Mouse (Mus musculus): ENCODE results near the gene Tmed3. TPM values are rescaled to one million over a fixed set of nuclear protein-coding genes. Genes with fewer than 3 reads are reported as not detected.

Tmed3 gene
- polyA plus RNA-seq (2014; fragmentation: Nextera tagmentation; extraction: Ambion mirVana), result 58.7 and 60.3 TPM in 2 replicates

DNA sequence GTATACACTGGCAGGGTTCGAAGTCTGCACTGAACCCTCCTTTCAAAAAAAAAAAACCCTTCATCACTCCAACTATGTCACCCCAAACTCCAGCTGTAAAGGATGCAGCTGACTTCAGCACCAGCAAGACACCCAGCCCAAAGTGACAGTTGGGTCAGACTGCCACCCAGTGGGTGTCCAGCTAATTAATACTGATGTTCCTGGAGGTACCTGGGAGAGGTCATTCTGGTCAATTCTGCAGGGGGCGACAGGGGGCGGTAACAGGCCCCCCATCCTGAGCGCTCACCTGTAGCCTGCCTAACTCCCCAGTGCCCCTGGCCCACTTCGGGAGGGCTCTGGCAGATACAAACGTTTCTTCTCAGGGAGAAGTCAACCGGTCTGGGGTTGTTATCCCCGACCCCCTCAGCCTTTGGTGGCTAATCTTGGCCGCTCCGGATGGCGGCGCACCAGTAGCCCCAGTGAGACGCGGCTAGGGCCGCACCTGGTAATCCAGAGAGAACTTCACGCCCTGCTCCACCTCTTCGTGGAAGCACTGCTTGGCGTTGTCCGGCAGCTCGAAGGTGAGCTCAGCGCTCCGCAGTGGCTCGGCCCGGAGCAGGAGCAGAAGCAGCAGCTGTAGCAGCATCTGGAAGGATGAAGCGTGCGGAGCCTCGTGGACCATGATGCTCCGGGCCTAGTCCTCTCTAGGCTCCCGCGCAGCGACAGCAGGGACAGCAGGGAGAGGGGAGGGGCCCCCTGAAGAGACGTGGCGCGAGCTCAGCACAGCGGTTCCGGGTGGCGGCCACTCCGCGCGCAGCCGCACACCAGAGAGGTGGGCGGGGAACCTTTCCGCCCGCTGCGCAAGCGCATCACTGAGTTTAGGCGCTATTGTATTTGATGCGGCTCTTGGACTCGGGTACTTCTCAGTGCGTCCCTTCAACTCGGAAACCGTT is at the start of gene Tmed3:
Tmed3 (minus strand) TSS at position 804 of the 932 bp plus-strand sequence.
- 2% methylated on average over 52 of the region's 52 CpGs for WGBS
- Histone ChIP-seq H3K9me3 (ENCODE audit: control insufficient read depth, low read length) (no peaks in the 10 kb centered on the region), H3K4me1 (replicated peaks; ENCODE audit: control insufficient read depth, insufficient read depth, low read length) (peaks cover 9% of the 10 kb centered on the region; the same call in 1 of the 2 replicates), H3K4me2 (replicated peaks) (peak within 1 kb of the TSS; percentile 99), H3K27ac (peak within 1 kb of the TSS; percentile 90), H3K4me3 (replicated peaks; ENCODE audit: low read length) (peak within 1 kb of the TSS; percentile 80), H3K9ac (peak within 1 kb of the TSS; percentile 94), H3K36me3 (replicated peaks; ENCODE audit: control insufficient read depth, insufficient read depth) (peaks cover 24% of the 10 kb centered on the region), H3K27me3 (ENCODE audit: control insufficient read depth, insufficient read depth, low read length) (no peaks in the 10 kb centered on the region)
- DNase-seq (ENCODE audit: low spot score) (peak; percentile 90), ATAC-seq (ENCODE audit: low FRiP score) (peak; percentile 99)

DNA sequence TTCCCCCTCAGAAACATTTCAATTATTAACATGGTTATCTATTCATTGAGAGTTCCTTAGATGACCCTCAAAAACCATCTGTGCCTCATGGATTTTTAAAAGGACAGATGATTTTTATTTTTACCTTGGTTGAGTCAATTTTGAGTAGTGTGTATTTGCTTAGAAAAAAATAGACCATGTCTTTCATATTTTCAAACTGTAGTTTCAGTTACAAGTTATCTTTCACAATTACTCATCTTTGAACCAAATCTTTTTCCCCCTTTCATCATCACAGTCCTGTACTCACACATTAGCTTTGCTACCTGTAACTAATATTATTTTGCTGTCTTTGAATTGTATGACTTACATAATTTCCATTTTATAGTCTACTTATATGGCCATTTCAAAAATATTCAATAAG is 35.2 kb upstream of the Tmed3 start:
- H3K27ac ChIP-seq, result no peak overlapping the region
- no peak overlapping the region for H3K4me3 ChIP-seq (replicated peaks; ENCODE audit: low read length)
- H3K27me3 ChIP-seq (ENCODE audit: control insufficient read depth, insufficient read depth, low read length), result peaks cover 26% of the 10 kb centered on the region
- ATAC-seq (ENCODE audit: low FRiP score), result no peak
- DNase-seq (ENCODE audit: low spot score), result no peak
- H3K4me1 ChIP-seq (replicated peaks; ENCODE audit: control insufficient read depth, insufficient read depth, low read length), result peaks cover 7% of the 10 kb centered on the region; the same call in 1 of the 2 replicates
- no peaks in the 10 kb centered on the region for H3K9me3 ChIP-seq (ENCODE audit: control insufficient read depth, low read length)
- H3K4me2 ChIP-seq (replicated peaks), result no peak overlapping the region
- H3K36me3 ChIP-seq (replicated peaks; ENCODE audit: control insufficient read depth, insufficient read depth), result no peaks in the 10 kb centered on the region
- H3K9ac ChIP-seq, result no peak overlapping the region

DNA sequence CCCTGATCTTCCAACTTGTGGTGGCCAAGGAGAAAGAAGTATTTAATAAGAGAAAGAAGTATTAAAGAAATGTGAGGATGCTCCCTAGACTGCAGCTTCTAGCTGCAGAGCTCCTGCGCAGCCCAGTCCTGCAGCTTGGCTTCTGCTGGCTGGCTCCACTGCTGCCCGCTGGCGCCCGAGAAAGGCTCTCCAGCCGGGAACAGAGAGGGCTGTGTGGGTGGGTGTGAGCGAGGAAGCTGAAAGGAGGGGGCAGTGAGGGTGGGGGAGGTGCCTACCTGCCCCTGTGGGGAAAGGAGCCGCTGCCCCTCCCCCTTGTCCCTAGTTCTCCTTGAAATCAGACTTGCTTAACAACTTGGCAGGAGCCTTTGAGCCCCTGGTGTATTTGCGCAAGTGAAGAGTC is 33.4 kb upstream of the Tmed3 start, which contains the start of gene Ankrd34c:
Ankrd34c (minus strand) TSS at position 181 of the 400 bp plus-strand sequence.
- ATAC-seq (ENCODE audit: low FRiP score), result peak; percentile 65; the same call in 1 of the 2 replicates
- WGBS, result 2% methylated on average over 8 of the region's 8 CpGs
- H3K27ac ChIP-seq, result no peak within 1 kb of the TSS
- DNase-seq (ENCODE audit: low spot score), result no peak
- peak within 1 kb of the TSS; percentile 19 for H3K4me3 ChIP-seq (replicated peaks; ENCODE audit: low read length)
- peak within 1 kb of the TSS; percentile 49 for H3K4me2 ChIP-seq (replicated peaks)
- H3K4me1 ChIP-seq (replicated peaks; ENCODE audit: control insufficient read depth, insufficient read depth, low read length), result peaks cover 7% of the 10 kb centered on the region; the same call in 1 of the 2 replicates
- no peaks in the 10 kb centered on the region for H3K9me3 ChIP-seq (ENCODE audit: control insufficient read depth, low read length)
- H3K9ac ChIP-seq, result no peak within 1 kb of the TSS
- H3K36me3 ChIP-seq (replicated peaks; ENCODE audit: control insufficient read depth, insufficient read depth), result no peaks in the 10 kb centered on the region
- peaks cover 26% of the 10 kb centered on the region for H3K27me3 ChIP-seq (ENCODE audit: control insufficient read depth, insufficient read depth, low read length)

DNA sequence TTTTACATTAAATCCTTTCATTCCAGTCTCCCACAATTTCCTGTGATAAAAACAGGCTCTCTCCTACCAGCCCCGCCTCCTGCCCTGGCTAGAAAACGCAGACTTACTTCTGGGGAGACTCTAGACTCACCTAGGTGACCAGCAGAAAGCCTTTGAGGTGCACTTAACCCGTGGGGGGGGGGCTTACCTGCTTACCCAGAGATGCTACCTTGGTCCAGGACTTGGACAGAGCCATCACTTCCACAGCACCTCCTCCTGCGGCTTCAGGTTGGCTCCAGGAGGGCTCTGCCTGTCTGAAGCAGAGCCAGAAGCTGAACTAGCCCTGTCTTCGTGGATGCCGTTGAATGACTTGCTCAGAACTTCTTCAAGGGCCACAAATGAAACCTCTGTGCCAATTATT is 33.0 kb upstream of the Tmed3 start:
- Histone ChIP-seq H3K4me2 (replicated peaks) (peak overlapping the region; percentile 49), H3K9ac (no peak overlapping the region), H3K9me3 (ENCODE audit: control insufficient read depth, low read length) (no peaks in the 10 kb centered on the region), H3K4me1 (replicated peaks; ENCODE audit: control insufficient read depth, insufficient read depth, low read length) (peaks cover 7% of the 10 kb centered on the region; the same call in 1 of the 2 replicates), H3K27me3 (ENCODE audit: control insufficient read depth, insufficient read depth, low read length) (peaks cover 26% of the 10 kb centered on the region), H3K36me3 (replicated peaks; ENCODE audit: control insufficient read depth, insufficient read depth) (no peaks in the 10 kb centered on the region), H3K4me3 (replicated peaks; ENCODE audit: low read length) (peak overlapping the region; percentile 19), H3K27ac (no peak overlapping the region)
- no peak for ATAC-seq (ENCODE audit: low FRiP score)
- 15% methylated on average over 6 of the region's 6 CpGs for WGBS
- no peak for DNase-seq (ENCODE audit: low spot score)

DNA sequence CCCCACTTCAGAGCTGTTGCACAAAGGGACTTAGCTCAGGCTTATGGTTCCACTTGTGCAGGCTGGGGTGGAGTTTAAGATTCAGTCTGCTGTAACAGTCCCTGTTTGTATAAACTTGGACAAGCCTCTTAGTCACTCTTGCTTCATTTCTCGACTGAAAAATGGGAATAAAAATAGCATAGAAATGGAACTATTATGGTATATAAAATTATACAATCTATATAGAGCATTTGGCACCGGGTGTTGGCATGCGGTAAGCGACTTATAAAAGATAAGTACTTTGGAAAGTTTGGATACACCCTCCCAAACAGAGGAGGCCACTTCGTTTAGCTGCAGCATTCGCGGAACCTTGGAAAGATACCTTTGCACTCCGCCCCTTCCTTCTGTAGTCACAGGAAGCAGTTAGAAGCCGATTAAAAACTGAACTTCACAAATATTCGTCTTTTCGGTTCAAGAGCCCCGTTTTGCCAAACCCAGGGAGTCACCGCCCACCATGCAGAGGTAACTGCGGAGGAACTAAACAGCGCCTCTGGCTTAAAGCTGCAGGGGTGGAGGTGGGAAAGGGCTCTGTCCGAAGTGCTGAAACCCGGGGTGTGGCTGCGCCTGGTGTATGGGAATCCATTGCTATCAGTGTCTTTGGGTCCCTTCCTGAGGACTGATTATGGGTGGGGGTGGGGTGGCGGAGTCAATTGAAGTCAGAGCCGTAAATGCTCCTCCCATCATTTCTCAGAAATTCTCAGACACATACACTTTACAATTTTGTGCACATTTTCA is 32.3 kb upstream of the Tmed3 start:
- Histone ChIP-seq H3K36me3 (replicated peaks; ENCODE audit: control insufficient read depth, insufficient read depth) (no peaks in the 10 kb centered on the region), H3K4me3 (replicated peaks; ENCODE audit: low read length) (peak overlapping the region; percentile 19), H3K4me2 (replicated peaks) (peak overlapping the region; percentile 49), H3K9me3 (ENCODE audit: control insufficient read depth, low read length) (no peaks in the 10 kb centered on the region), H3K4me1 (replicated peaks; ENCODE audit: control insufficient read depth, insufficient read depth, low read length) (peaks cover 7% of the 10 kb centered on the region; the same call in 1 of the 2 replicates), H3K9ac (no peak overlapping the region), H3K27ac (no peak overlapping the region), H3K27me3 (ENCODE audit: control insufficient read depth, insufficient read depth, low read length) (peaks cover 26% of the 10 kb centered on the region)
- ATAC-seq (ENCODE audit: low FRiP score) (no peak), DNase-seq (ENCODE audit: low spot score) (peak; percentile 46)
- 8% methylated on average over 20 of the region's 20 CpGs for WGBS

DNA sequence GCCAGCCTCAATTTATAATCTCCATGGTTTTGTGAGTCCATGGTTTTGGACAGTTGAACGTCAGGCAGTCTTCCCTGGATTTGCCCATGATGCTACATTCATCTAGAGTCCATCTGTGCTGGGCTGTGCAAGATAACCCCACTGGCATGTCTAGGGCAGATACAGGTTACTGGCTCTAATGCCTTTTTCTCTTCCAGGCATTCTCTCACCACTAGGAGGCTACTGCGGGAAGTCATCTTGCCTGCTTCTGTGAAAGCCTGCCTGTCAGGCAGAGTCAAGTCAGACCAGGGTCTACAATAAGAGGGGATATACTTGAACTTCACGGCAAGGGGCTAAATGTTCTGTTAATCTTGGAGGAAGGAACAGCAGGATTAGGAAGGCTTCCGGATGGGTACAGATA is 2.0 kb upstream of the Tmed3 start:
- DNase-seq (ENCODE audit: low spot score) (peak; percentile 63), ATAC-seq (ENCODE audit: low FRiP score) (no peak)
- H3K27me3 ChIP-seq (ENCODE audit: control insufficient read depth, insufficient read depth, low read length), result no peaks in the 10 kb centered on the region
- no peak overlapping the region for H3K4me3 ChIP-seq (replicated peaks; ENCODE audit: low read length)
- H3K9me3 ChIP-seq (ENCODE audit: control insufficient read depth, low read length), result no peaks in the 10 kb centered on the region
- no peak overlapping the region for H3K4me2 ChIP-seq (replicated peaks)
- 34% methylated on average over 4 of the region's 4 CpGs for WGBS
- H3K36me3 ChIP-seq (replicated peaks; ENCODE audit: control insufficient read depth, insufficient read depth), result peaks cover under 1% of the 10 kb centered on the region; the same call in 1 of the 2 replicates
- H3K9ac ChIP-seq, result no peak overlapping the region
- H3K27ac ChIP-seq, result no peak overlapping the region
- H3K4me1 ChIP-seq (replicated peaks; ENCODE audit: control insufficient read depth, insufficient read depth, low read length), result peaks cover 9% of the 10 kb centered on the region; the same call in 1 of the 2 replicates

DNA sequence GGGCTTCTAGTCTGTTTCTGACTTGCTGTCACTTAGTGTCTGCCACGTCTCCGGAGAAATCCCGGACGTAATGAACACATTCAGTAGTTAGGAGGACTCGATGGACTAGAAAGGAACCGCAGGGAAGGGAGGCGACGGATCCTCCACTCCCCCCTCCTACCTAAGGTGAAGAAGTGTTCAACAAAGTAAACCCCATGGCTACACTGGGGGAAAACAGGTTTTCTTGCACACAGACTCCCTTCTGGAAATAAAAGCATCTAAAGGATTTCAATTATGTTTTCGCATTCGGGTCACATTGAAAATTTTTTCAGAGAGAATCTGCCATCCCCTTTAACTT is 297 bp upstream of the Tmed3 start:
- peak overlapping the region; percentile 99 for H3K4me2 ChIP-seq (replicated peaks)
- peak overlapping the region; percentile 90 for H3K27ac ChIP-seq
- no peaks in the 10 kb centered on the region for H3K9me3 ChIP-seq (ENCODE audit: control insufficient read depth, low read length)
- H3K4me3 ChIP-seq (replicated peaks; ENCODE audit: low read length), result peak overlapping the region; percentile 80
- peak overlapping the region; percentile 94 for H3K9ac ChIP-seq
- peaks cover 18% of the 10 kb centered on the region for H3K36me3 ChIP-seq (replicated peaks; ENCODE audit: control insufficient read depth, insufficient read depth)
- no peaks in the 10 kb centered on the region for H3K27me3 ChIP-seq (ENCODE audit: control insufficient read depth, insufficient read depth, low read length)
- peaks cover 9% of the 10 kb centered on the region; the same call in 1 of the 2 replicates for H3K4me1 ChIP-seq (replicated peaks; ENCODE audit: control insufficient read depth, insufficient read depth, low read length)
- ATAC-seq (ENCODE audit: low FRiP score) (no peak; the same call in 1 of the 2 replicates), DNase-seq (ENCODE audit: low spot score) (no peak)
- 8% methylated on average over 10 of the region's 10 CpGs for WGBS

DNA sequence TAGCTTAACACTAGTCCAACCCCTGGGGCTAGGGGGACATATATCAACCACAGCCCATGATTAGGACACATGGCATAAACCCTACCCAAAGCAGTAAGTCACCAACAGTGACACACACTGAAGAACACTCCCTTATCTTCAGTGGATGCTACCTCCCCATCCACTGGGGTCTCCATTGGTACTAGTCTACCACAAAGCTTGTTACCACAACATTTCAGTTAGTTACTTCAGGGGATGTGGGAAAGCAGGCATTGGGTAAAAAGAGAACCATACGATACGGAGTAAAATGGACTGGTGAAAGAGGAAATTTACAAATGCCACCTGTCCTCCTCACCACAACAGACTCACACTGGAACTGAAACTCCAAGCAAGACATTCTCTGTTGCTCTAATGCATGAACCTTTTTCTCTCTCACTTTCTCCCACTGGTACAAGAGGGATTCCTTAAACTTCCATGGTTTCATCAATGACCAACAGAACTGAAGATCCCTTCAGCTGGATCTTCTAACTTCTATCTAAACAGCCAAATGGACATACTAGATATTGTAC is 3.9 kb downstream of the Tmed3 start:
- Histone ChIP-seq H3K36me3 (replicated peaks; ENCODE audit: control insufficient read depth, insufficient read depth) (peaks cover 39% of the 10 kb centered on the region), H3K9ac (no peak overlapping the region), H3K27me3 (ENCODE audit: control insufficient read depth, insufficient read depth, low read length) (no peaks in the 10 kb centered on the region), H3K4me2 (replicated peaks) (no peak overlapping the region), H3K4me3 (replicated peaks; ENCODE audit: low read length) (no peak overlapping the region), H3K27ac (no peak overlapping the region), H3K9me3 (ENCODE audit: control insufficient read depth, low read length) (no peaks in the 10 kb centered on the region), H3K4me1 (replicated peaks; ENCODE audit: control insufficient read depth, insufficient read depth, low read length) (peaks cover 9% of the 10 kb centered on the region; the same call in 1 of the 2 replicates)
- DNase-seq (ENCODE audit: low spot score) (no peak), ATAC-seq (ENCODE audit: low FRiP score) (no peak)
- 100% methylated on average over 2 of the region's 2 CpGs for WGBS

DNA sequence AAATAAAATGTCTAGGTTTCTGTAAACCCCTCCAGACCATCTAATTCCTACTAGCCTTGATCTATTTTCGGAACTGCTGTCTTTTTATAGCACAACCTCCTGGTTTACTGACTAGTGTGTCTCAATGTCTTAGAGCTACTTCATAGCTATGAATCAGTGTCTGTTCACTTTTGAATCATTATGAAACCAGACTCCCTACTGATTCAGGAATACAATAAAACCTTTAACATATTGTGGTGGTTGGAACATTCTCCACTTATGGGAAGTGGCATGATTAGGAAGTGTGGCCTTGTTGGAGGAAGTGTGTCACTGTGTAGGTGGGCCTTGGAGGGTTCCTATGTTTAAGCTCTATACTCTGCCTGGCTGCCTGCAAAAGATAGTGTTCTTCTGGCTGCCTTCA is 9.7 kb downstream of the Tmed3 start:
- Histone ChIP-seq H3K27ac (no peak overlapping the region), H3K9ac (no peak overlapping the region), H3K4me3 (replicated peaks; ENCODE audit: low read length) (no peak overlapping the region), H3K4me2 (replicated peaks) (no peak overlapping the region), H3K4me1 (replicated peaks; ENCODE audit: control insufficient read depth, insufficient read depth, low read length) (no peaks in the 10 kb centered on the region), H3K36me3 (replicated peaks; ENCODE audit: control insufficient read depth, insufficient read depth) (peaks cover 21% of the 10 kb centered on the region), H3K27me3 (ENCODE audit: control insufficient read depth, insufficient read depth, low read length) (no peaks in the 10 kb centered on the region), H3K9me3 (ENCODE audit: control insufficient read depth, low read length) (no peaks in the 10 kb centered on the region)
- 92% methylated on average over 1 of the region's 1 CpGs for WGBS
- DNase-seq (ENCODE audit: low spot score), result no peak
- no peak for ATAC-seq (ENCODE audit: low FRiP score)
